Mouse (Mus musculus): ENCODE measurements around the gene Bspry.

The Bspry gene

GRCm38 (mm10) chr4:62480709-62481605 is 1.1 kb downstream of the Bspry start:
- no peak for DNase-seq (ENCODE audit: low read depth, low spot score)

GRCm38 (mm10) chr4:62484928-62485327 is 5.1 kb downstream of the Bspry start:
- DNase-seq (ENCODE audit: low read depth, low spot score): no peak

- DNase-seq (ENCODE audit: low read depth, low spot score): no peak
Observed at GRCm38 (mm10) chr4:62485450-62486161, 5.8 kb downstream of the Bspry start.

- no peak for DNase-seq (ENCODE audit: low read depth, low spot score)
Observed at GRCm38 (mm10) chr4:62486162-62486696, 6.4 kb downstream of the Bspry start.

- no peak for DNase-seq (ENCODE audit: low read depth, low spot score)
Observed at GRCm38 (mm10) chr4:62487172-62487571, 7.3 kb downstream of the Bspry start.

- DNase-seq (ENCODE audit: low read depth, low spot score): no peak
Observed at GRCm38 (mm10) chr4:62487914-62488313, 8.1 kb downstream of the Bspry start.

- DNase-seq (ENCODE audit: low read depth, low spot score): no peak
Observed at GRCm38 (mm10) chr4:62492682-62493081, 12.8 kb downstream of the Bspry start.

- DNase-seq (ENCODE audit: low read depth, low spot score): no peak
Observed at GRCm38 (mm10) chr4:62494230-62494629, 14.4 kb downstream of the Bspry start.

- DNase-seq (ENCODE audit: low read depth, low spot score): no peak
Observed at GRCm38 (mm10) chr4:62495946-62496345, 16.1 kb downstream of the Bspry start.

GRCm38 (mm10) chr4:62496815-62497214 is 17.0 kb downstream of the Bspry start:
- no peak for DNase-seq (ENCODE audit: low read depth, low spot score)

- no peak for DNase-seq (ENCODE audit: low read depth, low spot score)
Observed at GRCm38 (mm10) chr4:62500799-62501198, 20.9 kb downstream of the Bspry start.

- no peak for DNase-seq (ENCODE audit: low read depth, low spot score)
Observed at GRCm38 (mm10) chr4:62501534-62501933, 21.7 kb downstream of the Bspry start.

GRCm38 (mm10) chr4:62501964-62502732 is 22.3 kb downstream of the Bspry start:
- peak; percentile 70 for DNase-seq (ENCODE audit: low read depth, low spot score)

GRCm38 (mm10) chr4:62502969-62503368 is 23.1 kb downstream of the Bspry start:
- no peak for DNase-seq (ENCODE audit: low read depth, low spot score)

GRCm38 (mm10) chr4:62503374-62503970 is 23.6 kb downstream of the Bspry start, which contains the start of gene Hdhd3:
Gene Hdhd3 (minus strand): TSS chr4:62503467.
- DNase-seq (ENCODE audit: low read depth, low spot score): no peak

GRCm38 (mm10) chr4:62505991-62506390 is 26.1 kb downstream of the Bspry start:
- no peak for DNase-seq (ENCODE audit: low read depth, low spot score)

GRCm38 (mm10) chr4:62506798-62507197 is 26.9 kb downstream of the Bspry start:
- no peak for DNase-seq (ENCODE audit: low read depth, low spot score)

- DNase-seq (ENCODE audit: low read depth, low spot score): no peak
Observed at GRCm38 (mm10) chr4:62508839-62509238, 29.0 kb downstream of the Bspry start.

- DNase-seq (ENCODE audit: low read depth, low spot score): no peak
Observed at GRCm38 (mm10) chr4:62509946-62510345, 30.1 kb downstream of the Bspry start.

GRCm38 (mm10) chr4:62513998-62514506 is 34.2 kb downstream of the Bspry start:
- no peak for DNase-seq (ENCODE audit: low read depth, low spot score)

- no peak for DNase-seq (ENCODE audit: low read depth, low spot score)
Observed at GRCm38 (mm10) chr4:62514995-62515394, 35.1 kb downstream of the Bspry start.
